Mouse (Mus musculus) limb, embryonic 14.5 days (tissue): ENCODE measurements around the gene Aqp5. TPM values are rescaled to one million over a fixed set of nuclear protein-coding genes. Genes with fewer than 3 reads are reported as not detected.

Experiments
- ATAC-seq: fragments of 200-750 bp; cut with Nextera tagmentation; 2 replicates; pipeline ENCODE4 v1.8.0; 2017; ENCODE audit warnings: low read depth, moderate number of reproducible peaks, moderate TSS enrichment; ENCODE audit not compliant: low FRiP score
- DNase-seq: peaks from one replicate; pipeline ENCODE4 v3.0.0-alpha.2; 2015; ENCODE audit warnings: low spot score
- H3K27ac ChIP-seq: fragments of 300-500 bp; sonication (generic); replicated peaks from 2 replicates; pipeline ENCODE4 v1.5.1; 2014; ENCODE audit warnings: low read depth, mild to moderate bottlenecking, low read length, moderate library complexity, mixed read lengths
- H3K27me3 ChIP-seq: fragments of 300-500 bp; sonication (generic); 2 replicates; pipeline ENCODE4 v1.6.1; 2014; ENCODE audit warnings: low read length, mixed read lengths; ENCODE audit not compliant: control insufficient read depth, insufficient read depth
- H3K36me3 ChIP-seq: fragments of 300-500 bp; sonication (generic); 2 replicates; pipeline ENCODE4 v1.6.1; 2014; ENCODE audit warnings: mild to moderate bottlenecking, low read length, moderate library complexity, mixed read lengths; ENCODE audit not compliant: control insufficient read depth, insufficient read depth
- H3K4me1 ChIP-seq: fragments of 300-500 bp; sonication (generic); 2 replicates; pipeline ENCODE4 v1.6.1; 2014; ENCODE audit warnings: antibody characterized with exemption, low read length, mixed read lengths; ENCODE audit not compliant: control insufficient read depth, insufficient read depth
- H3K4me2 ChIP-seq: fragments of 300-500 bp; sonication (generic); replicated peaks from 2 replicates; pipeline ENCODE4 v1.6.1; 2014; ENCODE audit warnings: low read depth, mild to moderate bottlenecking, low read length, moderate library complexity; ENCODE audit not compliant: severe bottlenecking
- H3K4me3 ChIP-seq: fragments of 300-500 bp; sonication (generic); replicated peaks from 2 replicates; pipeline ENCODE4 v1.5.1; 2014; ENCODE audit warnings: low read length
- H3K9ac ChIP-seq: fragments of 300-500 bp; sonication (generic); 2 replicates; pipeline ENCODE4 v1.6.1; 2014; ENCODE audit warnings: mild to moderate bottlenecking, low read depth, low read length, moderate library complexity; ENCODE audit not compliant: severe bottlenecking
- H3K9me3 ChIP-seq: fragments of 300-500 bp; sonication (generic); 2 replicates; pipeline ENCODE4 v1.6.1; 2016; ENCODE audit warnings: low read length; ENCODE audit not compliant: control insufficient read depth
- POLR2A ChIP-seq: fragments of 200-500 bp; IDR thresholded peaks from 2 replicates; pipeline ENCODE4 v1.8.0; 2012; ENCODE audit warnings: inconsistent platforms, mild to moderate bottlenecking, moderate library complexity, borderline replicate concordance; ENCODE audit not compliant: insufficient read depth, insufficient read length; ENCODE audit errors: extremely low read depth
- WGBS: fragments of 180-500 bp; shearing (Covaris S2); extraction: QIAGEN DNeasy Blood & Tissue Kit; methylation state at CpG from one replicate; pipeline ENCODE4 v1.1.7; 2014; 5-methylcytosine and 5-hydroxymethylcytosine counted together
- polyA plus RNA-seq, 2 experiments: library from polyadenylated mRNA; depleted of rRNA in 1 of 2; stranded (reverse) in 1 of 2; unstranded in 1 of 2; fragments of >200 nt; fragmentation: Nextera tagmentation in 1 of 2; extraction: Ambion mirVana in 1 of 2; gene quantifications; 2 replicates each; pipeline versions ENCODE4 v1.2.1 to v1.2.3; 2012 to 2014

Gene Aqp5
- polyA plus RNA-seq, 2 experiments = 0.26 to 0.47 TPM

- no peak for DNase-seq
- H3K9me3 ChIP-seq = no peaks in the 10 kb centered on the region
- WGBS = 35% methylated on average over 5 of the region's 5 CpGs
- no peaks in the 10 kb centered on the region for H3K27me3 ChIP-seq
- no peaks in the 10 kb centered on the region for H3K4me1 ChIP-seq
- no peak for ATAC-seq
- H3K9ac ChIP-seq = no peak overlapping the region
- TF ChIP-seq POLR2A = no peak
- H3K36me3 ChIP-seq = no peaks in the 10 kb centered on the region
- H3K27ac ChIP-seq = no peak overlapping the region
- H3K4me3 ChIP-seq = no peak overlapping the region
- no peak overlapping the region for H3K4me2 ChIP-seq
Measured at GRCm38 (mm10) chr15:99601823-99602120, 11.2 kb downstream of the Aqp5 start.

GRCm38 (mm10) chr15:99602206-99602820, 11.7 kb downstream of the Aqp5 start:
- WGBS = 62% methylated on average over 17 of the region's 17 CpGs
- Histone ChIP-seq H3K4me2 (no peak overlapping the region), H3K9ac (no peak overlapping the region), H3K27ac (no peak overlapping the region), H3K36me3 (no peaks in the 10 kb centered on the region), H3K27me3 (no peaks in the 10 kb centered on the region), H3K9me3 (no peaks in the 10 kb centered on the region), H3K4me3 (no peak overlapping the region), H3K4me1 (peaks cover under 1% of the 10 kb centered on the region)
- no peak for ATAC-seq
- DNase-seq = no peak
- TF ChIP-seq POLR2A = no peak

- no peaks in the 10 kb centered on the region for H3K36me3 ChIP-seq
- H3K4me1 ChIP-seq = peaks cover 8% of the 10 kb centered on the region
- H3K4me3 ChIP-seq = no peak overlapping the region
- WGBS = 77% methylated on average over 7 of the region's 7 CpGs
- DNase-seq = no peak
- no peaks in the 10 kb centered on the region for H3K27me3 ChIP-seq
- H3K4me2 ChIP-seq = no peak overlapping the region
- ATAC-seq = no peak
- no peak overlapping the region for H3K9ac ChIP-seq
- no peaks in the 10 kb centered on the region for H3K9me3 ChIP-seq
- no peak overlapping the region for H3K27ac ChIP-seq
- no peak for TF ChIP-seq POLR2A
Measured at GRCm38 (mm10) chr15:99603216-99603615, 12.6 kb downstream of the Aqp5 start.

- WGBS = 69% methylated on average over 3 of the region's 3 CpGs
- no peak for TF ChIP-seq POLR2A
- peaks cover 8% of the 10 kb centered on the region for H3K4me1 ChIP-seq
Measured at GRCm38 (mm10) chr15:99605595-99605994, 15.0 kb downstream of the Aqp5 start.

GRCm38 (mm10) chr15:99606515-99606914, 15.9 kb downstream of the Aqp5 start:
- no peaks in the 10 kb centered on the region for H3K27me3 ChIP-seq
- DNase-seq (no peak), ATAC-seq (no peak)
- no peak overlapping the region for H3K9ac ChIP-seq
- no peaks in the 10 kb centered on the region for H3K36me3 ChIP-seq
- no peak overlapping the region for H3K27ac ChIP-seq
- no peaks in the 10 kb centered on the region for H3K9me3 ChIP-seq
- no peak for TF ChIP-seq POLR2A
- no peak overlapping the region for H3K4me2 ChIP-seq
- WGBS = 33% methylated on average over 5 of the region's 5 CpGs
- peaks cover 8% of the 10 kb centered on the region for H3K4me1 ChIP-seq
- H3K4me3 ChIP-seq = no peak overlapping the region

More at GRCm38 (mm10) chr15:99605595-99605994, 15.0 kb downstream of the Aqp5 start:
- Histone ChIP-seq H3K4me3 (no peak overlapping the region), H3K27ac (no peak overlapping the region), H3K4me2 (no peak overlapping the region), H3K9me3 (no peaks in the 10 kb centered on the region), H3K36me3 (no peaks in the 10 kb centered on the region), H3K27me3 (no peaks in the 10 kb centered on the region), H3K9ac (no peak overlapping the region)
- DNase-seq (no peak), ATAC-seq (no peak)
